Mouse (Mus musculus): Measurements from ENCODE around the gene Tln2. TPM values are rescaled to one million over a fixed set of nuclear protein-coding genes. Genes with fewer than 3 reads are reported as not detected.
A peak's percentile ranks its signal among the peaks of the same experiment; 100 is the strongest.

Gene Tln2
- polyA plus RNA-seq, 1 experiment from 2014 or later: 28.6 TPM

DNA sequence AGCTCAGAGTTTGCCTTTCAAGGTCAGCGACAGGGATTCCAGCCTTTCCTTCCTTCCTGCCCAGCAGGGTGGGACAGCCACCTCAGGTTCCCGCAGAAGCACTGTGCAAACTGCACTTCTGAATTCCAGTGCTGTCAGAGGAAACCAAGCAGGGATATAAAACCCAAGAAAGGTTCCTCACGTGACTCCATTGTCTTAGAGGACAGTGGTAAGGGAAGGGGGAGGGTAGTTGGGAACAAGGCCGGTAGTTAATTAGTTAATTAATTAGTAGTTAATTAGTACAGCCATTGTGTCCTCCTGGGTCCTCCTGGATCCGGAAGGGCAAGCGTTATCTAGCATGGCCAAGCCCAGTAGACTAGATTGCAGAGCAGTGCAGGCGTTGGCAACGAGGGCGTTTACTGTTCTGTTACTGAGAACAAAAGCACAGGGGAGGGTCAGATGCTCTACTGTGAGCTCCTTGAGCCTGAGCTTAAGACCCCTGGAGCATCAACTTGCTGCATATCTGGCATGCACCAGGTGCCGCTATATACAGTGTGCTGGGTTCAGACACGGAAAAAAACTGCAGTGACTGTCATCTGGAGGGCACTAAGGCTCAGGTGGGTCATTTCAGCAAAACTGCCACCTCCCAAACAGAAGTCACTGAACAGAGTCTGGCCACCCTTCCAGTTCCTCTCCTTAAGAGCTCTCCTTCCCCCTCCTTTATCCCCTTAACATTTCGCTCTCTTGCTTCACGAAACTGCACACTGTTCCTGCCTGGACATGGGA, 298.5 kb downstream of the Tln2 start:
- peaks cover 29% of the 10 kb centered on the region for H3K36me3 ChIP-seq
- no peak for ATAC-seq (ENCODE audit: insufficient number of reproducible peaks, low FRiP score, low TSS enrichment, low read depth)
- H3K9me3 ChIP-seq: no peaks in the 10 kb centered on the region
- peak overlapping the region; percentile 38; the same call in 1 of the 2 replicates for H3K27ac ChIP-seq
- peaks cover 31% of the 10 kb centered on the region for H3K4me1 ChIP-seq
- H3K4me2 ChIP-seq: no peak overlapping the region
- H3K9ac ChIP-seq: no peak overlapping the region
- H3K27me3 ChIP-seq: no peaks in the 10 kb centered on the region
- no peak overlapping the region for H3K4me3 ChIP-seq
- 53% methylated on average over 13 of the region's 13 CpGs for WGBS

GRCm38 (mm10) chr9:67250141-67250540, 309.4 kb downstream of the Tln2 start:
- 47% methylated on average over 2 of the region's 2 CpGs for WGBS
- no peak for ATAC-seq (ENCODE audit: insufficient number of reproducible peaks, low FRiP score, low TSS enrichment, low read depth)

GRCm38 (mm10) chr9:67247365-67247950, 312.0 kb downstream of the Tln2 start:
- ATAC-seq (ENCODE audit: insufficient number of reproducible peaks, low FRiP score, low TSS enrichment, low read depth): no peak
- H3K9ac ChIP-seq: no peak overlapping the region
- WGBS: 89% methylated on average over 10 of the region's 10 CpGs
- H3K4me2 ChIP-seq: no peak overlapping the region
- peaks cover 11% of the 10 kb centered on the region for H3K36me3 ChIP-seq
- no peaks in the 10 kb centered on the region for H3K9me3 ChIP-seq
- H3K27me3 ChIP-seq: no peaks in the 10 kb centered on the region
- H3K27ac ChIP-seq: no peak overlapping the region
- peaks cover 12% of the 10 kb centered on the region for H3K4me1 ChIP-seq
- H3K4me3 ChIP-seq: no peak overlapping the region

More at GRCm38 (mm10) chr9:67250141-67250540, 309.4 kb downstream of the Tln2 start:
- no peaks in the 10 kb centered on the region for H3K9me3 ChIP-seq
- peaks cover 22% of the 10 kb centered on the region for H3K36me3 ChIP-seq
- no peak overlapping the region for H3K4me2 ChIP-seq
- H3K4me3 ChIP-seq: no peak overlapping the region
- H3K9ac ChIP-seq: no peak overlapping the region
- H3K4me1 ChIP-seq: peaks cover 12% of the 10 kb centered on the region
- H3K27me3 ChIP-seq: no peaks in the 10 kb centered on the region
- H3K27ac ChIP-seq: no peak overlapping the region

GRCm38 (mm10) chr9:67245265-67245664, 314.2 kb downstream of the Tln2 start:
- no peak overlapping the region for H3K27ac ChIP-seq
- H3K36me3 ChIP-seq: peaks cover 19% of the 10 kb centered on the region
- H3K27me3 ChIP-seq: no peaks in the 10 kb centered on the region
- no peak overlapping the region for H3K4me2 ChIP-seq
- no peak overlapping the region for H3K4me3 ChIP-seq
- no peak for ATAC-seq (ENCODE audit: insufficient number of reproducible peaks, low FRiP score, low TSS enrichment, low read depth)
- H3K9ac ChIP-seq: no peak overlapping the region
- no peaks in the 10 kb centered on the region for H3K9me3 ChIP-seq
- WGBS: 95% methylated on average over 2 of the region's 2 CpGs
- no peaks in the 10 kb centered on the region for H3K4me1 ChIP-seq

DNA sequence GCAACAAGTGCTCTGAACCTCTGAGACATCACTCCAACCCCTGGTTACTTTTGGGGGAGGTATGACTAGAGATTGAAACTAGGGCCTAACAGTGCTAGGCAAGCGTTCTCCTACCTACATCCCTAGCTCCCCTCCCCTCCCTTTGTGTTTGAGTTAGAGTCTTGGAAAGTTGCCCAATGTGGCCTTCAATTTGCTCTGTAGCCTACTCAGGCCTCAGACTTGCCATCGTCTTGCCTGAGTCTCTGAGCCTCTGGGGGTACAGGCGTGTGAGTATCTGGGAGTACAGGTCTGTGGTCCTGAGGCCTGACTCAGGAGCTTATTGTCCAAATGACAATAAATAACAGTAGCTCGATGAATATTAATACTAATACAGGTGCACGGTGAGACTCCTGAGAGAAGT, 317.8 kb downstream of the Tln2 start:
- H3K27me3 ChIP-seq: no peaks in the 10 kb centered on the region
- no peaks in the 10 kb centered on the region for H3K9me3 ChIP-seq
- 83% methylated on average over 5 of the region's 5 CpGs for WGBS
- ATAC-seq (ENCODE audit: insufficient number of reproducible peaks, low FRiP score, low TSS enrichment, low read depth): no peak
- H3K4me3 ChIP-seq: no peak overlapping the region
- H3K36me3 ChIP-seq: peaks cover 21% of the 10 kb centered on the region; the same call in 1 of the 2 replicates
- no peaks in the 10 kb centered on the region for H3K4me1 ChIP-seq
- H3K9ac ChIP-seq: no peak overlapping the region
- H3K4me2 ChIP-seq: no peak overlapping the region
- no peak overlapping the region for H3K27ac ChIP-seq

- H3K9me3 ChIP-seq: no peaks in the 10 kb centered on the region
- peaks cover 21% of the 10 kb centered on the region; the same call in 1 of the 2 replicates for H3K36me3 ChIP-seq
- no peak overlapping the region for H3K9ac ChIP-seq
- no peak overlapping the region for H3K27ac ChIP-seq
- no peak overlapping the region for H3K4me3 ChIP-seq
- no peak overlapping the region for H3K4me2 ChIP-seq
- H3K4me1 ChIP-seq: peaks cover 3% of the 10 kb centered on the region; the same call in 1 of the 2 replicates
- ATAC-seq (ENCODE audit: insufficient number of reproducible peaks, low FRiP score, low TSS enrichment, low read depth): no peak
- H3K27me3 ChIP-seq: no peaks in the 10 kb centered on the region
- WGBS: 81% methylated on average over 9 of the region's 9 CpGs
These were observed 319.0 kb downstream of the Tln2 start for GRCm38 (mm10) chr9:67240456-67240855.

DNA sequence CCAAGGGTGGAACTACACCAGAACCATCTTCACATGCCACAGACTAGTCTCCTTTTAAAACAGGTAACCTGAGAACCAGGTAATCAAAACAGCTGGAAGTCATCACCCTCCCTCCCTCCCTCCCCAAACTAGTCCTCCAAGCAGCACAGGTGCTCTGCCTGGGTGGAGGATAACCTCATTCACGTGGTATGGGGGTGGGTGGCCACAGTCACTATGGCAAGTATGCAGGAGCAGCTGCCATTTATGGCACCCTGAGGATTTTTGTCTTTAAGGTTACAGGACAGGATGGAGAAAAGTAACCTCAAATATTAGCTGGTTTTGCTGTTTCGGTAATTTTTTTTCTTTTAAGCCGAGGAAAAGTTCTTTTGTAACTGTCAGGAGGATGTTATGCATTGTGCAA, 322.5 kb downstream of the Tln2 start:
- no peaks in the 10 kb centered on the region for H3K27me3 ChIP-seq
- no peaks in the 10 kb centered on the region for H3K9me3 ChIP-seq
- WGBS: 36% methylated on average over 3 of the region's 3 CpGs
- H3K27ac ChIP-seq: no peak overlapping the region
- no peak overlapping the region for H3K9ac ChIP-seq
- peaks cover 9% of the 10 kb centered on the region; the same call in 1 of the 2 replicates for H3K4me1 ChIP-seq
- no peak overlapping the region for H3K4me2 ChIP-seq
- no peak for ATAC-seq (ENCODE audit: insufficient number of reproducible peaks, low FRiP score, low TSS enrichment, low read depth)
- peaks cover 19% of the 10 kb centered on the region; the same call in 1 of the 2 replicates for H3K36me3 ChIP-seq
- H3K4me3 ChIP-seq: no peak overlapping the region

- Histone ChIP-seq H3K27me3 (no peaks in the 10 kb centered on the region), H3K9ac (no peak overlapping the region), H3K36me3 (peaks cover 17% of the 10 kb centered on the region; the same call in 1 of the 2 replicates), H3K9me3 (no peaks in the 10 kb centered on the region), H3K4me3 (no peak overlapping the region), H3K4me2 (no peak overlapping the region), H3K4me1 (peaks cover 9% of the 10 kb centered on the region; the same call in 1 of the 2 replicates), H3K27ac (no peak overlapping the region; the same call in 1 of the 2 replicates)
- no peak for ATAC-seq (ENCODE audit: insufficient number of reproducible peaks, low FRiP score, low TSS enrichment, low read depth)
- WGBS: 42% methylated on average over 12 of the region's 12 CpGs
These were observed 323.9 kb downstream of the Tln2 start for GRCm38 (mm10) chr9:67235441-67236217.

DNA sequence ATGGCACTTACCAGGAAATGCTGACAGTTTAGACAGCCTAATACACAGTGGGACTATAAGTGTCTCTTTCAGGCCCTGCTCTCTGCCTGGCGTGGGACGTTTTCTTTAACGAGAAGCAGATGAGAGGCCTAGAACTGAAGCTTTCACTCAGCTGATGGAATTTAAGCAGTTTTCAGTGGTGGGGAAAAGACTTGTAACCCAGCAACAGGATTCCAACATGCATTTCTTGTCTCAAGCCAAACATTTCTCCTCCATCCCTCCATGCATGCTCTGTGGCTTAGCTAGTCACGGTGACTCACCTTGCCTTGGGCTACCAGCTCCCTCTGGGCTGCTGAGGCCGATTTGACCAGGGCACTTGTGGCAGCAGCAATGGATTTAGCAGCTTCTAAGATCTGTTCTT, 330.5 kb downstream of the Tln2 start:
- Histone ChIP-seq H3K9ac (no peak overlapping the region), H3K27ac (peak overlapping the region; percentile 86), H3K4me1 (peaks cover 7% of the 10 kb centered on the region), H3K4me2 (no peak overlapping the region), H3K9me3 (no peaks in the 10 kb centered on the region), H3K4me3 (no peak overlapping the region), H3K27me3 (no peaks in the 10 kb centered on the region), H3K36me3 (peaks cover 6% of the 10 kb centered on the region)
- 0 out of 2 replicates have a peak, but pooled peaks have one; percentile 63 for ATAC-seq (ENCODE audit: insufficient number of reproducible peaks, low FRiP score, low TSS enrichment, low read depth)
- 26% methylated on average over 5 of the region's 5 CpGs for WGBS

DNA sequence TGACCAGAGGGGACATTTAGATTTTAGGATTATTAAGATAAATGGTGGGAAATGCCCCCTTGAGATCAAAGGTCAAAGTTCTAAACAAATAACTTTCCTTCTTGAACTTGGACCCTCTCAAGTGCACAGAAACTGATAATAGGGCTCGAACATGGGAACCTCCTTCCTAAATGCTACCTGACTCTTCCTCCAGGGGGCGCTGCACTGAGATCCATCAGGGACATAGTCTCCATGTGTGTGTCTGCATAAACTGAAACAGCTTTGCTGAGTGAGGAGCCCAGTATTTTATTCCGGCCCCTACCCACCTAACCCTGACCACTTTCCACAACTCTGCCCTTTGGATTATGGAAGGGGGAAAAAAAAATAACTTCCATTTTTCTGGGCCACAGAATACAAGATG, 339.1 kb downstream of the Tln2 start:
- WGBS: 61% methylated on average over 3 of the region's 3 CpGs
- Histone ChIP-seq H3K36me3 (no peaks in the 10 kb centered on the region; the same call in 1 of the 2 replicates), H3K27ac (no peak overlapping the region), H3K9ac (no peak overlapping the region), H3K4me1 (0 out of 2 replicates have a peak, but pooled peaks cover 3% of the 10 kb centered on the region), H3K27me3 (no peaks in the 10 kb centered on the region), H3K9me3 (no peaks in the 10 kb centered on the region), H3K4me3 (no peak overlapping the region), H3K4me2 (no peak overlapping the region)
- no peak for ATAC-seq (ENCODE audit: insufficient number of reproducible peaks, low FRiP score, low TSS enrichment, low read depth)

DNA sequence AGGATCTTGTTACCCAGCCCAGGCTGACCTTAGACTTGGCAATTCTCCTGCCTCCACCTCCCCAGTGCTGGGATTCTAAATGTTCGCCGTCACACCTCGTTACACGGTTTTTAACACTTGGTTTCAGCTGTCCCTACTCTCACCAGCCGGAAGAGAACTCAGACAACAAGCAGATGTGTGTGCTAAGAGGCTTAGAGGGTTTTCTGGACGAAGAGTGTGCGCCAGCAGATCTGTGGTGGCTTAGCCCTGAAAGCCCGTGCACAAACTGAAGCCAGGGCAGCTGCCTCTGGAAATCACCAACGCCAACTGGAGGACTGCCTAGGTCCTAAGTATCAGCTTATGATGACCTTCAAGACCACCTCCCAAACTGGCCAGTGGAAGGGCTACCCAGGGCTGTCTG, 341.5 kb downstream of the Tln2 start:
- no peak overlapping the region for H3K9ac ChIP-seq
- no peaks in the 10 kb centered on the region for H3K27me3 ChIP-seq
- no peak overlapping the region for H3K4me2 ChIP-seq
- H3K27ac ChIP-seq: no peak overlapping the region; the same call in 1 of the 2 replicates
- no peaks in the 10 kb centered on the region for H3K9me3 ChIP-seq
- WGBS: 51% methylated on average over 9 of the region's 9 CpGs
- H3K4me3 ChIP-seq: no peak overlapping the region
- peaks cover 10% of the 10 kb centered on the region; the same call in 1 of the 2 replicates for H3K4me1 ChIP-seq
- H3K36me3 ChIP-seq: no peaks in the 10 kb centered on the region; the same call in 1 of the 2 replicates
- ATAC-seq (ENCODE audit: insufficient number of reproducible peaks, low FRiP score, low TSS enrichment, low read depth): no peak
